Mouse (Mus musculus) adrenal gland, adult (tissue): Measurements from ENCODE around the gene Rai1.
A peak's percentile ranks its signal among the peaks of the same experiment; 100 is the strongest.

ENCODE experiments used
- DNase-seq, 2 experiments: peaks; one replicate each; pipeline ENCODE4 v3.0.0; 2022 to 2023; ENCODE audit warnings: low spot score in 1 of 2; ENCODE audit not compliant: inconsistent age in 2 of 2

Rai1 gene

GRCm38 (mm10) chr11:60213266-60213665, 108.5 kb downstream of the Rai1 start:
- no peak for DNase-seq

GRCm38 (mm10) chr11:60216671-60217070, 111.9 kb downstream of the Rai1 start:
- no peak for DNase-seq

- DNase-seq, result no peak
Observed at GRCm38 (mm10) chr11:60217467-60217866, 112.7 kb downstream of the Rai1 start.

- DNase-seq, result peak; percentile 38 to 75
Observed at GRCm38 (mm10) chr11:60219609-60220008, 114.8 kb downstream of the Rai1 start.

- peak; percentile 94 to 100 for DNase-seq
Observed at GRCm38 (mm10) chr11:60220291-60220804, 115.5 kb downstream of the Rai1 start.

- DNase-seq, result peak; percentile 30 to 56
Observed at GRCm38 (mm10) chr11:60221425-60221824, 116.6 kb downstream of the Rai1 start.

GRCm38 (mm10) chr11:60222085-60222468, 117.3 kb downstream of the Rai1 start:
- DNase-seq, result peak; percentile 28 to 54

- peak; percentile 92 to 97 for DNase-seq
Observed at GRCm38 (mm10) chr11:60222469-60223236, 117.8 kb downstream of the Rai1 start, which contains the start of gene Srebf1. Gene Srebf1, minus strand, starts transcription at chr11:60222581.

GRCm38 (mm10) chr11:60224676-60225075, 119.9 kb downstream of the Rai1 start:
- DNase-seq, result peak; percentile 37 to 86

- DNase-seq, result peak; percentile 30 to 86
Observed at GRCm38 (mm10) chr11:60225874-60226273, 121.1 kb downstream of the Rai1 start.

- peak in 1 of 2 experiments; percentile 42 for DNase-seq
Observed at GRCm38 (mm10) chr11:60228525-60228924, 123.7 kb downstream of the Rai1 start.

GRCm38 (mm10) chr11:60229821-60230220, 125.0 kb downstream of the Rai1 start:
- DNase-seq, result peak in 1 of 2 experiments; percentile 30

- no peak for DNase-seq
Observed at GRCm38 (mm10) chr11:60230512-60230911, 125.7 kb downstream of the Rai1 start.

GRCm38 (mm10) chr11:60231326-60231725, 126.5 kb downstream of the Rai1 start:
- DNase-seq, result peak in 1 of 2 experiments; percentile 31

GRCm38 (mm10) chr11:60231951-60232350, 127.1 kb downstream of the Rai1 start:
- DNase-seq, result no peak

GRCm38 (mm10) chr11:60232441-60233058, 127.7 kb downstream of the Rai1 start:
- DNase-seq, result no peak

GRCm38 (mm10) chr11:60233235-60233634, 128.4 kb downstream of the Rai1 start:
- peak in 1 of 2 experiments; percentile 46 for DNase-seq

GRCm38 (mm10) chr11:60235351-60235750, 130.5 kb downstream of the Rai1 start:
- no peak for DNase-seq

- DNase-seq, result peak in 1 of 2 experiments; percentile 41
Observed at GRCm38 (mm10) chr11:60240509-60240908, 135.7 kb downstream of the Rai1 start.

- DNase-seq, result no peak
Observed at GRCm38 (mm10) chr11:60244503-60245143, 139.8 kb downstream of the Rai1 start.

- no peak for DNase-seq
Observed at GRCm38 (mm10) chr11:60246077-60246476, 141.3 kb downstream of the Rai1 start.
